Mouse (Mus musculus) liver, adult 2 months (tissue): ENCODE results near the gene Atxn1. TPM values are rescaled to one million over a fixed set of nuclear protein-coding genes. Genes with fewer than 3 reads are reported as not detected.
A peak's percentile ranks its signal among the peaks of the same experiment; 100 is the strongest.

Source experiments
- DNase-seq: peaks from one replicate; pipeline ENCODE4 v3.0.0-alpha.2; 2011; ENCODE audit warnings: low read depth, low spot score; ENCODE audit errors: extremely low read depth
- H3K27ac ChIP-seq: fragments of 200-500 bp; replicated peaks from 2 replicates; pipeline ENCODE4 v1.5.1; 2012; ENCODE audit warnings: low read depth, mild to moderate bottlenecking, control low read depth, inconsistent platforms, low read length; ENCODE audit not compliant: insufficient read depth
- H3K27me3 ChIP-seq: fragments of 200-500 bp; 2 replicates; pipeline ENCODE4 v1.6.1; 2012; ENCODE audit warnings: mild to moderate bottlenecking, moderate library complexity, low read length, inconsistent platforms; ENCODE audit not compliant: control insufficient read depth, insufficient read depth
- H3K36me3 ChIP-seq: fragments of 200-500 bp; 2 replicates; pipeline ENCODE4 v1.6.1; 2012; ENCODE audit warnings: low read length, inconsistent platforms; ENCODE audit not compliant: control insufficient read depth, insufficient read depth
- H3K4me1 ChIP-seq: fragments of 200-500 bp; 2 replicates; pipeline ENCODE4 v1.6.1; 2011; ENCODE audit warnings: low read length; ENCODE audit not compliant: control insufficient read depth, insufficient read depth
- H3K4me3 ChIP-seq: fragments of 200-500 bp; 2 replicates; pipeline ENCODE4 v1.5.1; 2011; ENCODE audit warnings: low read depth, mild to moderate bottlenecking, control low read depth, low read length, moderate library complexity; ENCODE audit not compliant: insufficient read depth
- H3K79me2 ChIP-seq: fragments of 200-500 bp; 2 replicates; pipeline ENCODE4 v1.6.1; 2012; ENCODE audit warnings: inconsistent platforms, mild to moderate bottlenecking, low read length, moderate library complexity; ENCODE audit not compliant: control insufficient read depth, insufficient read depth
- H3K9ac ChIP-seq: fragments of 200-500 bp; 2 replicates; pipeline ENCODE4 v1.6.1; 2012; ENCODE audit warnings: low read depth, mild to moderate bottlenecking, control low read depth, inconsistent platforms, low read length
- CTCF ChIP-seq: fragments of 200-500 bp; IDR thresholded peaks from 2 replicates; pipeline ENCODE4 v1.5.1; 2011; ENCODE audit warnings: low read depth, low read length, control low read depth
- POLR2A ChIP-seq: fragments of 200-500 bp; IDR thresholded peaks from 2 replicates; pipeline ENCODE4 v1.6.1; 2011; ENCODE audit warnings: low read length, control low read depth; ENCODE audit not compliant: insufficient read depth; ENCODE audit errors: extremely low read depth
- WGBS: fragments of 180-500 bp; shearing (Covaris S2); methylation state at CpG from one replicate; pipeline ENCODE4 v1.1.7; 2018; 5-methylcytosine and 5-hydroxymethylcytosine counted together
- polyA plus RNA-seq: library from polyadenylated mRNA; depleted of rRNA; stranded (reverse); fragments of >200 nt; gene quantifications from 2 replicates; pipeline ENCODE4 v1.2.3, GENCODE M21; 2012
- total RNA-seq: library from RNA; depleted of rRNA; stranded (reverse); fragments of >200 nt; gene quantifications from 2 replicates; pipeline ENCODE4 v1.2.3, GENCODE M21; 2014

The Atxn1 gene
- total and polyA plus RNA-seq, 2 experiments: 7.7 to 7.8 TPM

- no peaks in the 10 kb centered on the region for H3K36me3 ChIP-seq
- TF ChIP-seq POLR2A (no peak), CTCF (no peak)
- no peaks in the 10 kb centered on the region for H3K27me3 ChIP-seq
- WGBS: 22% methylated on average over 14 of the region's 14 CpGs
- peaks cover 42% of the 10 kb centered on the region for H3K4me1 ChIP-seq
- H3K4me3 ChIP-seq: no peak overlapping the region
- peak; percentile 75 for DNase-seq
- peak overlapping the region; percentile 57 for H3K27ac ChIP-seq
- H3K79me2 ChIP-seq: peaks cover 10% of the 10 kb centered on the region; the same call in 1 of the 2 replicates
- H3K9ac ChIP-seq: peak overlapping the region; percentile 42; the same call in 1 of the 2 replicates
These were observed 4.4 kb downstream of the Atxn1 start for GRCm38 (mm10) chr13:45960311-45960965.

DNA sequence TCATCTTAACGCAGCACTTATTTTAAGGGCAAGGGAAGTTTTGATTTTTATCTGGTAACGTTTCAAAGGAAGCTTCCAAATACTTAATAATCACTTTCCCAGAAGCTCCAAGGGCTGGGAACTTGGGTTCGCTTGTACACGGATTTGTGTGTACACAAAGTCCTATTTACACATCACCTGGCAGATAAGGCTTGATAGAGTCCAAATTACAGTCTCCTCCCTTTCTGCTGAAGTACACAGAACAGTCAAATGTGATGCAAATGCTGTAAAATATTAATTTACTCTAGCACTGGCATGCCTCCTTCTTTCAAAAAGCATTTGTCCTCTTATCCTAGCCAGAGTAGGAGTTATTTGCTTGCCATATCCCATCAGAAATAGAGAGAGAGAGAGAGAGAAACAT lies 6.5 kb downstream of the Atxn1 start:
- DNase-seq: peak; percentile 99
- TF ChIP-seq POLR2A (no peak), CTCF (no peak)
- WGBS: 11% methylated on average over 4 of the region's 4 CpGs
- Histone ChIP-seq H3K4me1 (peaks cover 49% of the 10 kb centered on the region), H3K27ac (peak overlapping the region; percentile 69; the same call in 1 of the 2 replicates), H3K36me3 (peaks cover 5% of the 10 kb centered on the region; the same call in 1 of the 2 replicates), H3K9ac (no peak overlapping the region), H3K4me3 (no peak overlapping the region), H3K27me3 (no peaks in the 10 kb centered on the region), H3K79me2 (peaks cover 21% of the 10 kb centered on the region; the same call in 1 of the 2 replicates)

DNA sequence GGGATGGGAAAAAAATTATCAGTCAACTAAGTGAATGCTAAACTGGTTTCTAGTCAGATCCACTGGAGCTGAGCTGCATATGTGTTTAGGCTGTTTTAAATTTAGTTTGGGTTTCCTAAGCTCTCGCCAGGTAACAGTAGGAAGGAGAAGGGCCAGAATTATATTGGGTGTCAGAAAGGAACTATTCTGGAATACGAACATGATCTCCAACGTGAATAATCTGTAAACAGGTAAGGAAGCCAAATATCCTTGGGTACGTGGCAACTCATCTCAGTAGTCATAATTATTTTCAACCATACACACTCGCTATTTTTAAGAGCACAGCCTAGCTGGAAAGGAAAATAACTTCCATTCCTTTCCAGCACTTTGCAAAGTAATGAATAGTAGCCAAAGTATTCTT lies 7.2 kb downstream of the Atxn1 start:
- H3K4me3 ChIP-seq: no peak overlapping the region
- peaks cover 49% of the 10 kb centered on the region for H3K4me1 ChIP-seq
- H3K36me3 ChIP-seq: peaks cover 5% of the 10 kb centered on the region; the same call in 1 of the 2 replicates
- H3K9ac ChIP-seq: no peak overlapping the region
- no peaks in the 10 kb centered on the region for H3K27me3 ChIP-seq
- H3K79me2 ChIP-seq: peaks cover 24% of the 10 kb centered on the region; the same call in 1 of the 2 replicates
- no peak for TF ChIP-seq CTCF
- TF ChIP-seq POLR2A: no peak
- no peak overlapping the region for H3K27ac ChIP-seq
- WGBS: 64% methylated on average over 5 of the region's 5 CpGs
- DNase-seq: no peak

GRCm38 (mm10) chr13:45956287-45956686 lies 8.5 kb downstream of the Atxn1 start:
- H3K27me3 ChIP-seq: no peaks in the 10 kb centered on the region
- H3K79me2 ChIP-seq: peaks cover 21% of the 10 kb centered on the region; the same call in 1 of the 2 replicates
- no peak overlapping the region for H3K4me3 ChIP-seq
- 79% methylated on average over 6 of the region's 6 CpGs for WGBS
- no peak for DNase-seq
- peak overlapping the region; percentile 62 for H3K27ac ChIP-seq
- H3K9ac ChIP-seq: no peak overlapping the region
- TF ChIP-seq CTCF: no peak
- no peak for TF ChIP-seq POLR2A
- H3K36me3 ChIP-seq: peaks cover 5% of the 10 kb centered on the region; the same call in 1 of the 2 replicates
- peaks cover 47% of the 10 kb centered on the region for H3K4me1 ChIP-seq

- Histone ChIP-seq H3K4me1 (peaks cover 47% of the 10 kb centered on the region), H3K9ac (no peak overlapping the region), H3K79me2 (peaks cover 21% of the 10 kb centered on the region; the same call in 1 of the 2 replicates), H3K27ac (peak overlapping the region; percentile 62), H3K27me3 (no peaks in the 10 kb centered on the region), H3K36me3 (peaks cover 5% of the 10 kb centered on the region; the same call in 1 of the 2 replicates), H3K4me3 (no peak overlapping the region)
- 37% methylated on average over 9 of the region's 9 CpGs for WGBS
- TF ChIP-seq CTCF: no peak
- no peak for TF ChIP-seq POLR2A
- peak; percentile 87 for DNase-seq
These were observed 9.3 kb downstream of the Atxn1 start for GRCm38 (mm10) chr13:45955370-45956055.

DNA sequence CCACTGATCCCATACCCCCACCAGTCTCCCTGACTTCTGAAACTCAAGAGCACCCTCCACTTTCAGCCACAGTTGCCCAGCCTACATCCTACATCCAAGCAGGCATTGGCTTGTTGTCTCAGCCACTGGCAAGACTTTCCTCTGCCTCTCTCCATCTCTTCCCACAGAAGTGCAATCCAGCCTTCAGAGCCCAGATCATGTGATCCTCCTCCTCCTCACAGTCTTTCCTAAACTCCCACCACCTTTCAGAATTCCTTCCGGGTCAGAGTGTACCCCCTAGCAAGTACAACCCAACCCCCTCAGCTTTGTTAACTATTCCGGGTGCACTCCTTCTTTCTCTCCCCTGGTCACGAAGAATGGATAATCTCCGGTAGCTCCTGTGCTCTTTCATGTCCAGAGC lies 11.7 kb downstream of the Atxn1 start:
- 94% methylated on average over 4 of the region's 4 CpGs for WGBS
- no peak for TF ChIP-seq CTCF
- TF ChIP-seq POLR2A: no peak

More for the DNA sequence above, 11.7 kb downstream of the Atxn1 start:
- H3K27me3 ChIP-seq: no peaks in the 10 kb centered on the region
- no peak overlapping the region for H3K9ac ChIP-seq
- H3K4me1 ChIP-seq: peaks cover 34% of the 10 kb centered on the region
- DNase-seq: no peak
- H3K36me3 ChIP-seq: peaks cover 11% of the 10 kb centered on the region; the same call in 1 of the 2 replicates
- H3K79me2 ChIP-seq: peaks cover 22% of the 10 kb centered on the region; the same call in 1 of the 2 replicates
- no peak overlapping the region for H3K4me3 ChIP-seq
- H3K27ac ChIP-seq: no peak overlapping the region
